Mouse (Mus musculus) stomach, embryonic 14.5 days (tissue): ENCODE results near the gene Rpl27. TPM values are rescaled to one million over a fixed set of nuclear protein-coding genes. Genes with fewer than 3 reads are reported as not detected.

Experiments
- microRNA-seq: library from miRNA; unstranded; fragments of <30 nt; microRNA quantifications from one replicate; pipeline ENCODE4, GENCODE M21; 2016
- polyA plus RNA-seq: library from polyadenylated mRNA; unstranded; fragments of >200 nt; fragmentation: Nextera tagmentation; extraction: Ambion mirVana; gene quantifications from 2 replicates; pipeline ENCODE4 v1.2.1, GENCODE M21; 2014

Rpl27 gene
- polyA plus RNA-seq, 1 experiment from 2014 or later = 373 TPM

Small RNAs within 50 kb of the gene (microRNA-seq; reads per million reads assigned to microRNA genes)
- gene Mir6929 = 1.6 reads per million

Other genes starting within 250 kb of the Rpl27 start
- gene Ezh1, start 215.8 kb upstream of the Rpl27 start, polyA plus RNA-seq = 17.7 and 19.1 TPM in 2 replicates
- 123 and 128 TPM in 2 replicates for gene Ramp2, start 196.3 kb upstream of the Rpl27 start, polyA plus RNA-seq
- gene Vps25, start 188.6 kb upstream of the Rpl27 start, polyA plus RNA-seq = 153 and 154 TPM in 2 replicates
- gene Wnk4, start 181.7 kb upstream of the Rpl27 start, polyA plus RNA-seq = 21.9 and 26.8 TPM in 2 replicates
- gene Cntd1, start 163.3 kb upstream of the Rpl27 start, polyA plus RNA-seq = 0.87 and 1.6 TPM in 2 replicates
- gene Coa3, start 163.2 kb upstream of the Rpl27 start, polyA plus RNA-seq = 207 and 215 TPM in 2 replicates
- gene Becn1, start 140.0 kb upstream of the Rpl27 start, polyA plus RNA-seq = 140 and 144 TPM in 2 replicates
- gene Psme3, start 126.1 kb upstream of the Rpl27 start, polyA plus RNA-seq = 84.6 and 96.2 TPM in 2 replicates
- gene Aoc2, start 117.2 kb upstream of the Rpl27 start, polyA plus RNA-seq = 1.3 and 1.8 TPM in 2 replicates
- 3.2 TPM in 2 replicates for gene Aoc3, start 111.7 kb upstream of the Rpl27 start, polyA plus RNA-seq
- not detected in 2 replicates for gene G6pc, start 74.7 kb upstream of the Rpl27 start, polyA plus RNA-seq
- gene Aarsd1, start 24.7 kb upstream of the Rpl27 start, polyA plus RNA-seq = 69.6 and 74.0 TPM in 2 replicates
- 8.5 and 9.8 TPM in 2 replicates for gene Gm27029, start 17.5 kb upstream of the Rpl27 start, polyA plus RNA-seq
- gene Rundc1, start 17.2 kb upstream of the Rpl27 start, polyA plus RNA-seq = 12.0 and 13.5 TPM in 2 replicates
- gene Ptges3l, start 17.0 kb upstream of the Rpl27 start, polyA plus RNA-seq = 18.0 and 24.1 TPM in 2 replicates
- gene Ifi35, start 6.1 kb downstream of the Rpl27 start, polyA plus RNA-seq = 22.4 and 23.0 TPM in 2 replicates
- 11.6 and 14.2 TPM in 2 replicates for gene Rnd2, start 22.7 kb downstream of the Rpl27 start, polyA plus RNA-seq
- gene Vat1, start 23.9 kb downstream of the Rpl27 start, polyA plus RNA-seq = 47.6 and 52.7 TPM in 2 replicates
- gene Brca1, start 109.7 kb downstream of the Rpl27 start, polyA plus RNA-seq = 14.7 and 18.2 TPM in 2 replicates
- 59.8 and 62.0 TPM in 2 replicates for gene Nbr1, start 109.9 kb downstream of the Rpl27 start, polyA plus RNA-seq
- gene Tmem106a, start 139.9 kb downstream of the Rpl27 start, polyA plus RNA-seq = 5.9 and 6.7 TPM in 2 replicates
- not detected in 2 replicates for gene Gm11634, start 157.0 kb downstream of the Rpl27 start, polyA plus RNA-seq
- gene Rdm1, start 184.9 kb downstream of the Rpl27 start, polyA plus RNA-seq = 38.3 and 47.5 TPM in 2 replicates
- gene Arl4d, start 223.2 kb downstream of the Rpl27 start, polyA plus RNA-seq = 6.4 and 8.1 TPM in 2 replicates